Mouse (Mus musculus): Measurements from ENCODE around the gene Akap7. TPM values are rescaled to one million over a fixed set of nuclear protein-coding genes. Genes with fewer than 3 reads are reported as not detected.

The Akap7 gene
- 64.8 and 86.1 TPM in 2 replicates for total RNA-seq (2017)

GRCm38 (mm10) chr10:25307770-25308169, at the start of gene Akap7:
Gene Akap7, minus strand, starts transcription at chr10:25307870.
- ATAC-seq (replicated peaks in 1 of 2; ENCODE audit: insufficient read depth in 1 of 2, low FRiP score in 2 of 2, low TSS enrichment in 1 of 2, low read depth in 1 of 2, poor library complexity in 2 of 2, severe bottlenecking in 2 of 2) = no peak

DNA sequence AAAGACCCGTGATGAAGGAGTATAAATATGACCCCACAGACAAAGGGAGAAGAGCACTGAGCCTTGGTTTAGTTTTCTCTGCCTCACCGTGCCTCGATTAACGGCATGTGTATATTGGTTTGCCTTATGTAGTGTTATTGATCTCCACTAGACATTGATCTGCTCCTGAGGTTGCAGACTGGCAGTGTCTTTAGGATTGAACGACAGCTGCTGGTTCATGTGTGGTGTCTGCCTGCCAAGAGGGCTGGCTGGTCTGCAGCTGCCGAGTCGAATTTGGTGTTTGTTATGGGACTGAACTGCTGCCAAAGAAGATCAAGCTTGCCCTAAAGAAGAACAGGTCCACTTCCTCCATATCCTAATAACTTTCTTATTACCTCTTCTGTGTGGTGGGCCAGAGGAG, 46.7 kb upstream of the Akap7 start:
- no peak for ATAC-seq (replicated peaks in 1 of 2; ENCODE audit: insufficient read depth in 1 of 2, low FRiP score in 2 of 2, low TSS enrichment in 1 of 2, low read depth in 1 of 2, poor library complexity in 2 of 2, severe bottlenecking in 2 of 2)

DNA sequence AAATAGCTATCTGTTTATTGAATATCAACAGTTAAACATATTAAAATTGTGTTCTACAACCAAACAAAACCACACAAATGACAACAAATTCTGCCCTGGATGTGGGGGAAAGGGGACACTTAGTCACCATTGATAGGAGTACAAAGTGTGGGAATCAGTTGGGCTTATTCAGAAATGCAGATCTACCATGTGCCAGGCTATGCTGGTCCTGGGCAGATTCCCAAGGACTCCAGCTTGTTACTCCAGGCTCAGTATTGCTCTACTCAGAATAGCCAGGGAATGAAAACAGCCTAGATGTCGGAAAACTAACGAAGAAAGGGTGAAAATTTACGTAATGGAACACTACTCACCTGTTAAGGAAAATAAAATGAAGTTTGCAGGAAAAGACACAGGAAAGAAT, 46.3 kb upstream of the Akap7 start:
- ATAC-seq (replicated peaks in 1 of 2; ENCODE audit: insufficient read depth in 1 of 2, low FRiP score in 2 of 2, low TSS enrichment in 1 of 2, low read depth in 1 of 2, poor library complexity in 2 of 2, severe bottlenecking in 2 of 2) = no peak

- peak; percentile 60 to 81; a peak in 3 of 4 replicates for ATAC-seq (replicated peaks in 1 of 2; ENCODE audit: insufficient read depth in 1 of 2, low FRiP score in 2 of 2, low TSS enrichment in 1 of 2, low read depth in 1 of 2, poor library complexity in 2 of 2, severe bottlenecking in 2 of 2)
These were observed 35.1 kb upstream of the Akap7 start for GRCm38 (mm10) chr10:25342801-25343200.

DNA sequence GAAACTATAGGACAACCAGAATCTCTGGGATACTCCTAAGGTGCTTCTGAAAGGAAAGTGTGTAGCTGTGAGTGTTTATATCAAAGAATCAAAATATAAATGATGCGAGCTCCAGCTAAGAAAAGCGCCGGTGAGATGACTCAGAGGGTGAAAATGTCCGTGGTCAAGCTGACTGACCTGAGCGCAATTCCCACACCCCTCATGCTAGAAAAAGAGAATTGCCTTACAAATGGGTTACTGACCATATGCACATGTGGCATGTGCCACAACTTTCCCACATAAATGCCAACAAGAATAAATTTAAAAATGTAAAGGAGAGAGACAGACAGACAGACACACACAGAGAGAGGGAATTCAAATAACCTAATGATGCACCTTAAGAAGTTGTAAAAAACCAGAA, 33.0 kb upstream of the Akap7 start:
- ATAC-seq (replicated peaks in 1 of 2; ENCODE audit: insufficient read depth in 1 of 2, low FRiP score in 2 of 2, low TSS enrichment in 1 of 2, low read depth in 1 of 2, poor library complexity in 2 of 2, severe bottlenecking in 2 of 2) = no peak

DNA sequence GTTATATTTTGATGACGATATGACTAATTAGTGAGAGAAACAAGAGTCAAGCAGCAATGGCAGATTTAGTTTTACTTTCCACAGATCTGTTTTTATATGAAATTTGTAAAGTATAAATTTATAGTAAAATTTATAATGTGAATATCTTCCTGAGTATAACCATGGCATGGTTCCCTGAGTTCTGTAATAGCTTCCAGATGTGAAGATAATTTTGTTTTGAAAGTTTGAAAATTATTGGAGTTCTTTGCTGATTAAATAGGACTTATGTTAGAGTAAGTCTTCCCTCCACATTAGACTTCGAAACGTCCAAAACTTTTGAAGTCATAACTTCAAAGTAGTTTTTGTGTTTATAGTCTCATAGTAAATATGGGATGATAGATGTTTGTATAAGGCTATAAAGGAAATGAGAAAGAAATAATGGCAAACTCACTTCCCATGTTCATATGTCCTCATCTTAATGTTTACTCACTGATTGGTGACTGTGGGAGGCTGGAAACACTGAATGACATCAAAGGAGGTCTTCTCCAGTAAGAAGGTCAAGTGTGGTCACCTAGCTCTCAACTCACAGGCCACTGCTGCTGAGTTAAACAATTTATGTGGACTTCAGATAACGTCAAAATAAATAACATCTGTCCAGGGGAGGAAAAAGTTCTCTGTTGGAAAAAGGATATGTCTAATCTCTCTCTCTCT, 25.9 kb upstream of the Akap7 start:
- ATAC-seq (replicated peaks in 1 of 2; ENCODE audit: insufficient read depth in 1 of 2, low FRiP score in 2 of 2, low TSS enrichment in 1 of 2, low read depth in 1 of 2, poor library complexity in 2 of 2, severe bottlenecking in 2 of 2) = no peak

- peak; percentile 95 to 99 for ATAC-seq (replicated peaks in 1 of 2; ENCODE audit: insufficient read depth in 1 of 2, low FRiP score in 2 of 2, low TSS enrichment in 1 of 2, low read depth in 1 of 2, poor library complexity in 2 of 2, severe bottlenecking in 2 of 2)
These were observed 23.8 kb upstream of the Akap7 start for GRCm38 (mm10) chr10:25331321-25332049.

DNA sequence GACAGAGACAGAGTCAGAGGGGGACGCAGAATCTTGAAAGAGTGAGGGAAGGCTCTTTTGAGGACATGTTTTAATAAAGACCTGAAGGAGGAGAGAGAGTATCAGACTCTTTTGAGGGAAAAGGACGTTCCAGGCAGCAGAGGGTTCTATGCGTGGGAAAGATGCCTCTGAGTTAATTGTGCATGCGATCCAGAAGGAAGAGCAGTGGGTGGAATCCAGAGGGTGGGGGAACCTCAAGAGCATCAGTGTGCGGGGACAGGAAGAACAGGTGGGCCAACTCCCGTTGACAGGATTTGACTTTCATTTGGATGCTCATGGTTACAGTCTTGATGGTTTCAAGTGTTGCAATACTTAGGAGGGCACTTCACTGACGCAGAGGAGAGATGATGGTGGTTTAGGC, 22.4 kb upstream of the Akap7 start:
- no peak for ATAC-seq (replicated peaks in 1 of 2; ENCODE audit: insufficient read depth in 1 of 2, low FRiP score in 2 of 2, low TSS enrichment in 1 of 2, low read depth in 1 of 2, poor library complexity in 2 of 2, severe bottlenecking in 2 of 2)

GRCm38 (mm10) chr10:25327511-25327910, 19.8 kb upstream of the Akap7 start:
- ATAC-seq (replicated peaks in 1 of 2; ENCODE audit: insufficient read depth in 1 of 2, low FRiP score in 2 of 2, low TSS enrichment in 1 of 2, low read depth in 1 of 2, poor library complexity in 2 of 2, severe bottlenecking in 2 of 2) = no peak

DNA sequence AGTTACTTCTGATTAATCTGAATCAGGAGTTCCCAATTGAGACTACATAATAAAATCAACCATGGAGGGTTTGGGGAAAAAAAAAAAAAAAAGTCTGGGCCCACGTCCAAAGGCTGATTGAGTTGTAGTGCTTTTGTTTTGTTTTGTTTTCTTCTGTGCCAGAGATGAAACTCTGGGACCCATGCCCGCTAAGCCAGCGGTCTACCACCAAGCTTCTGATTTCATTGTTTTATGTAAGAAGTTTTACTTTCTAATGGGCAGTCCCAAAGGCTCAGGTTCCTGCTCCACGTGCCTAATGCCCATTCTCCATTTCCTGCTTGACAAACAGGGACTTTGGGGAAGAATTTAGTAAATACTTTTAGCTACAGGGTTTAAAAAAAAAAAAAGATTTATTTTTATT, 18.0 kb upstream of the Akap7 start:
- ATAC-seq (replicated peaks in 1 of 2; ENCODE audit: insufficient read depth in 1 of 2, low FRiP score in 2 of 2, low TSS enrichment in 1 of 2, low read depth in 1 of 2, poor library complexity in 2 of 2, severe bottlenecking in 2 of 2) = no peak

- no peak for ATAC-seq (replicated peaks in 1 of 2; ENCODE audit: insufficient read depth in 1 of 2, low FRiP score in 2 of 2, low TSS enrichment in 1 of 2, low read depth in 1 of 2, poor library complexity in 2 of 2, severe bottlenecking in 2 of 2)
These were observed 13.5 kb upstream of the Akap7 start for GRCm38 (mm10) chr10:25321198-25321597.

GRCm38 (mm10) chr10:25319531-25319930, 11.9 kb upstream of the Akap7 start:
- ATAC-seq (replicated peaks in 1 of 2; ENCODE audit: insufficient read depth in 1 of 2, low FRiP score in 2 of 2, low TSS enrichment in 1 of 2, low read depth in 1 of 2, poor library complexity in 2 of 2, severe bottlenecking in 2 of 2) = no peak

DNA sequence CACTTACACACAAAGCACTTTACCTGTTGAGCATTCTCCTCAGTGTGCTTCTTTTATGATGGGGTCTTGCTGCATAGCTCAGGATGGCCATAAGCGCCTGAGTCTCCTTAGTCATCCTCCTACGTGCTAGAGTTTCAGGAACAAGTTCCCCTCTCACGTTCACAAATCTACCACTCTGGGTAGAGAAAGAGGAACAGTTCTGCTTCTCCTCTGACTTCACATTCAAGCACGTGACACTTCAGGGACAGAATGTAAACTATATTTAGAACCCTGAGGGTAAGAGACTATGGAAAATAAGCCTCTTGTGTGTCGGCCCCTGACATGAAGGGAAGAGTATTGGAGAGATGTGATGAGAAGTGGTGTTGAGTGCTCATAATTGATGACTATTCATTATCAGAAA, 10.7 kb upstream of the Akap7 start:
- peak; percentile 95 to 97 for ATAC-seq (replicated peaks in 1 of 2; ENCODE audit: insufficient read depth in 1 of 2, low FRiP score in 2 of 2, low TSS enrichment in 1 of 2, low read depth in 1 of 2, poor library complexity in 2 of 2, severe bottlenecking in 2 of 2)

DNA sequence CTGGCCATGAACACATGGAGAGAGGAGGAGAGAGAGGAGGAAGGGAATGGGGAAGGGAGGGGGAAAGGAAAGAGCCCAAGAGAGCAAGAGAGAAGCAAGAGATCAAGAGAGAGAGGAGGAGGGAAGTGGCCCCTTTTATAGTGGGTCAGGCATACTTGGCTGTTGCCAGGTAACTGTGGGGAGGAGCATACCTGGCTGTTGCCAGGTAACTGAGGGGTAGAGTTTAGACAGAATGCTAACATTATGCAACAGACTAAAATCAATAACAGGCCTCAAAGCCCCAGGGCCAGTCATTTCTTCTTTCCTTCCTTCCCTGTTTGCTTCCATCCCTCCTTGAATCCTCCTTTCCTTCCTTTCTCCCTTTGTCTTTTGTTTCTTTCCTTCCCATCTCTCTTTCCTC, 10.0 kb upstream of the Akap7 start:
- no peak for ATAC-seq (replicated peaks in 1 of 2; ENCODE audit: insufficient read depth in 1 of 2, low FRiP score in 2 of 2, low TSS enrichment in 1 of 2, low read depth in 1 of 2, poor library complexity in 2 of 2, severe bottlenecking in 2 of 2)

DNA sequence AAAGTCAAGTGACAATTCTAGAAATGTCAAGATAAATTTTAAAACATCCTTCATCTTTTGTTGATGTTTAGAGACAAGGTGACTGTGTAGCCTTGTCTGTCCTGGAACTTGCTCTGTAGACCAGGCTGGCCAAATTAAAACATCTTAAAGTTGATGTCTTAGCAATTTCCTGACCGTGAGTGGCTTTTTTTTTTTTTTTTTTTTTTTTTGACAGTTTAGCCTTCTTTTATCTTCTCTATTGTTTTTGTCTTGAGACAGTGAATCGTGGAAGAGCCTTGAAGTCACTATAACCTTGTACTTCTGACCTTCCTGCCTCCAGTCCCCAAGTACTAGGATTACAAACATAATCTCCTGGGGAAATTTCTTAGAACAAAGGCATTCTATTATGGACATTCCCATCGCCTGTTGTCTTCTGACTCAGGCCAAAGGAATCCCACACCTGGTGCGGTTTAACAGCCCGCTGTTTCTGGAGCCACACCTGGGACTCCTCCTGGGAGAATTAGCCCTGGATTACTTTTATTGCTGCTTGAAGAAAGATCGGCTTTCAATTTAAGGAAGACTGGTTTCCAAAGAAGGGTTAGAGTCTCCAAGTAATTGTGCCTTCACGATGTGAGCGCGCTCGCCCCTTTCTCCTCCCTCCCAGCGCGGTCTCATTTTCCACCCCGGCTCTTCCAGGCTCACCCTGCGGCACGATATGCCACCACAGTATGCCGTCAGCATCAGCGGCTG, 6.3 kb upstream of the Akap7 start:
- ATAC-seq (replicated peaks in 1 of 2; ENCODE audit: insufficient read depth in 1 of 2, low FRiP score in 2 of 2, low TSS enrichment in 1 of 2, low read depth in 1 of 2, poor library complexity in 2 of 2, severe bottlenecking in 2 of 2) = no peak

DNA sequence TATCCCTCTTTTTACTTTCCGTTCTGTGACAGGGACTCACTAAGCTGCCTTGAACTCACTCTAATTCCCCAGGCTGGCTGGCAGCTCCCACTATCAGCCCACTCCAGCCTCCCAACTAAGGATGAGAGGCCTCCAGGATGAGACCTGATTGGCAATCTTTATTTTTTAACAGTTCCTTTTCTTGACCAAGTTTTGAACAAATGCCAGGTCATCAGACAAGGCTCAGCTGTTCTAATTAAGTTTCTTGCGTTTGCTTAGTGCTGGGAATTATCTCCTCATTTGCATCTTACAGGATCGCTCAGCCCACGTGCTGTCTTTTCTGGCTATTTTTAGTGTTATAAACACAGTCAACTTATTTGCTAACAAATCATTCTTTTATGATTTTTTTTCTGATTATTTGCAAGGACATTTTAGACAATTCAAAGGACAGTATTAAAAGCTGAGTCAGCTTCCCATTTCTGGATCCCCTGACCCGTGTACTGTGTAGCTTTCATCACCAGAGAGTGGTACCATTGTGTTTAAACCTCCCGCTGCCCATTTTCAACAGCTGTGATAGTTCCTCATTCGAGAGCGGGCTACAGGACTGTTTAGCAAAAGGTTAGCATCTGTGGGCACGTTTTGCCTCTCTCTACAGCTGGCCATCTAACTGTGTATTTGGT, 4.0 kb upstream of the Akap7 start:
- ATAC-seq (replicated peaks in 1 of 2; ENCODE audit: insufficient read depth in 1 of 2, low FRiP score in 2 of 2, low TSS enrichment in 1 of 2, low read depth in 1 of 2, poor library complexity in 2 of 2, severe bottlenecking in 2 of 2) = peak in 1 of 2 experiments; percentile 53; a peak in 1 of 4 replicates

DNA sequence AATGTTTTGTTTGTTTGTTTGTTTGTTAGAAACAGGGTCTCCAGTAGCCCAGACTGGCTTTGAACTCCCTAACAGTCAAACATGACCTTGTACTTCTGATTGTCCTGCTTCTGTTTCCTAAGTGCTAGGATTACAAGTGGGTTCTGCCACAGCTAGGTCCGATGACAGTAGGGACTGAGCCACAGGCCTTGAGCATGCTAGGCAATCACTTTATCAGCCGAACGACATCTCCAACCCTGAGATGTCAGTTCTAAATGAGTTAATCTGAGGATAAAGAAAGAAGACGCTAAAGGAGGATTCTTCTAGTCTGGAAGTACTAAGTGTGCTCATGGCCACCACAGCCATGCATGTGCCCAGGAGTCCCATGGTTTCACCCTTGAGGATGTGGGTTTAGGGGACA, 3.1 kb upstream of the Akap7 start:
- no peak for ATAC-seq (replicated peaks in 1 of 2; ENCODE audit: insufficient read depth in 1 of 2, low FRiP score in 2 of 2, low TSS enrichment in 1 of 2, low read depth in 1 of 2, poor library complexity in 2 of 2, severe bottlenecking in 2 of 2)

- ATAC-seq (replicated peaks in 1 of 2; ENCODE audit: insufficient read depth in 1 of 2, low FRiP score in 2 of 2, low TSS enrichment in 1 of 2, low read depth in 1 of 2, poor library complexity in 2 of 2, severe bottlenecking in 2 of 2) = no peak
These were observed 2.3 kb upstream of the Akap7 start for GRCm38 (mm10) chr10:25309996-25310395.
